Mouse (Mus musculus): ENCODE results near the gene Sash1. TPM values are rescaled to one million over a fixed set of nuclear protein-coding genes. Genes with fewer than 3 reads are reported as not detected.

Sash1 gene
- polyA plus RNA-seq, 1 experiment from 2014 or later, result 2.8 TPM

GRCm38 (mm10) chr10:8811261-8812039 is 74.4 kb downstream of the Sash1 start:
- Histone ChIP-seq H3K27me3 (replicated peaks; ENCODE audit: control insufficient read depth, insufficient read depth, low read length) (no peaks in the 10 kb centered on the region), H3K9ac (ENCODE audit: low read depth, low read length) (no peak overlapping the region), H3K9me3 (ENCODE audit: control insufficient read depth) (no peaks in the 10 kb centered on the region), H3K4me1 (replicated peaks; ENCODE audit: control insufficient read depth, insufficient read depth, low read length) (no peaks in the 10 kb centered on the region; the same call in 1 of the 2 replicates), H3K36me3 (ENCODE audit: control insufficient read depth, insufficient read depth) (peaks cover 5% of the 10 kb centered on the region; the same call in 1 of the 2 replicates), H3K4me2 (replicated peaks; ENCODE audit: low read depth) (no peak overlapping the region), H3K4me3 (ENCODE audit: low read depth, low read length) (no peak overlapping the region), H3K27ac (ENCODE audit: low read depth, low read length) (no peak overlapping the region)
- no peak for ATAC-seq
- no peak for TF ChIP-seq CTCF (IDR thresholded peaks at IDR 0.05; ENCODE audit: low read depth)
- WGBS, result 85% methylated on average over 4 of the region's 4 CpGs

GRCm38 (mm10) chr10:8810496-8810895 is 75.4 kb downstream of the Sash1 start:
- Histone ChIP-seq H3K4me1 (replicated peaks; ENCODE audit: control insufficient read depth, insufficient read depth, low read length) (peaks cover 2% of the 10 kb centered on the region; the same call in 1 of the 2 replicates), H3K27me3 (replicated peaks; ENCODE audit: control insufficient read depth, insufficient read depth, low read length) (no peaks in the 10 kb centered on the region), H3K4me3 (ENCODE audit: low read depth, low read length) (no peak overlapping the region), H3K4me2 (replicated peaks; ENCODE audit: low read depth) (no peak overlapping the region), H3K27ac (ENCODE audit: low read depth, low read length) (no peak overlapping the region), H3K9me3 (ENCODE audit: control insufficient read depth) (no peaks in the 10 kb centered on the region), H3K9ac (ENCODE audit: low read depth, low read length) (no peak overlapping the region), H3K36me3 (ENCODE audit: control insufficient read depth, insufficient read depth) (peaks cover 5% of the 10 kb centered on the region; the same call in 1 of the 2 replicates)
- ATAC-seq, result no peak
- 93% methylated on average over 7 of the region's 7 CpGs for WGBS
- no peak for TF ChIP-seq CTCF (IDR thresholded peaks at IDR 0.05; ENCODE audit: low read depth)

- peak overlapping the region; percentile 24; the same call in 1 of the 2 replicates for H3K27ac ChIP-seq (ENCODE audit: low read depth, low read length)
- 49% methylated on average over 10 of the region's 10 CpGs for WGBS
Observed at GRCm38 (mm10) chr10:8808383-8808782, 77.5 kb downstream of the Sash1 start.

GRCm38 (mm10) chr10:8807581-8807980 is 78.3 kb downstream of the Sash1 start:
- H3K36me3 ChIP-seq (ENCODE audit: control insufficient read depth, insufficient read depth), result no peaks in the 10 kb centered on the region

More at GRCm38 (mm10) chr10:8808383-8808782, 77.5 kb downstream of the Sash1 start:
- Histone ChIP-seq H3K27me3 (replicated peaks; ENCODE audit: control insufficient read depth, insufficient read depth, low read length) (no peaks in the 10 kb centered on the region), H3K36me3 (ENCODE audit: control insufficient read depth, insufficient read depth) (0 out of 2 replicates have a peak, but pooled peaks cover 5% of the 10 kb centered on the region), H3K4me2 (replicated peaks; ENCODE audit: low read depth) (no peak overlapping the region), H3K9me3 (ENCODE audit: control insufficient read depth) (no peaks in the 10 kb centered on the region), H3K4me1 (replicated peaks; ENCODE audit: control insufficient read depth, insufficient read depth, low read length) (peaks cover 5% of the 10 kb centered on the region; the same call in 1 of the 2 replicates), H3K4me3 (ENCODE audit: low read depth, low read length) (no peak overlapping the region), H3K9ac (ENCODE audit: low read depth, low read length) (no peak overlapping the region)
- ATAC-seq, result peak; percentile 58
- no peak for TF ChIP-seq CTCF (IDR thresholded peaks at IDR 0.05; ENCODE audit: low read depth)

GRCm38 (mm10) chr10:8805402-8805801 is 80.5 kb downstream of the Sash1 start:
- H3K4me3 ChIP-seq (ENCODE audit: low read depth, low read length), result no peak overlapping the region
- no peak for TF ChIP-seq CTCF (IDR thresholded peaks at IDR 0.05; ENCODE audit: low read depth)
- ATAC-seq, result no peak
- H3K36me3 ChIP-seq (ENCODE audit: control insufficient read depth, insufficient read depth), result no peaks in the 10 kb centered on the region; the same call in 1 of the 2 replicates
- peaks cover 5% of the 10 kb centered on the region; the same call in 1 of the 2 replicates for H3K4me1 ChIP-seq (replicated peaks; ENCODE audit: control insufficient read depth, insufficient read depth, low read length)
- no peak overlapping the region; the same call in 1 of the 2 replicates for H3K27ac ChIP-seq (ENCODE audit: low read depth, low read length)
- no peak overlapping the region for H3K9ac ChIP-seq (ENCODE audit: low read depth, low read length)
- H3K27me3 ChIP-seq (replicated peaks; ENCODE audit: control insufficient read depth, insufficient read depth, low read length), result no peaks in the 10 kb centered on the region
- H3K4me2 ChIP-seq (replicated peaks; ENCODE audit: low read depth), result no peak overlapping the region
- 64% methylated on average over 3 of the region's 3 CpGs for whole genome bisulfite sequencing
- no peaks in the 10 kb centered on the region for H3K9me3 ChIP-seq (ENCODE audit: control insufficient read depth)

More at GRCm38 (mm10) chr10:8807581-8807980, 78.3 kb downstream of the Sash1 start:
- H3K27ac ChIP-seq (ENCODE audit: low read depth, low read length), result no peak overlapping the region
- 93% methylated on average over 9 of the region's 9 CpGs for WGBS
- no peak for TF ChIP-seq CTCF (IDR thresholded peaks at IDR 0.05; ENCODE audit: low read depth)
- no peak overlapping the region for H3K4me2 ChIP-seq (replicated peaks; ENCODE audit: low read depth)
- H3K9ac ChIP-seq (ENCODE audit: low read depth, low read length), result no peak overlapping the region
- ATAC-seq, result no peak
- H3K4me1 ChIP-seq (replicated peaks; ENCODE audit: control insufficient read depth, insufficient read depth, low read length), result peaks cover 5% of the 10 kb centered on the region; the same call in 1 of the 2 replicates
- H3K9me3 ChIP-seq (ENCODE audit: control insufficient read depth), result no peaks in the 10 kb centered on the region
- H3K27me3 ChIP-seq (replicated peaks; ENCODE audit: control insufficient read depth, insufficient read depth, low read length), result no peaks in the 10 kb centered on the region
- no peak overlapping the region for H3K4me3 ChIP-seq (ENCODE audit: low read depth, low read length)

GRCm38 (mm10) chr10:8804292-8804691 is 81.6 kb downstream of the Sash1 start:
- ATAC-seq, result no peak
- Histone ChIP-seq H3K36me3 (ENCODE audit: control insufficient read depth, insufficient read depth) (no peaks in the 10 kb centered on the region; the same call in 1 of the 2 replicates), H3K4me2 (replicated peaks; ENCODE audit: low read depth) (no peak overlapping the region), H3K9me3 (ENCODE audit: control insufficient read depth) (no peaks in the 10 kb centered on the region), H3K27ac (ENCODE audit: low read depth, low read length) (no peak overlapping the region), H3K4me1 (replicated peaks; ENCODE audit: control insufficient read depth, insufficient read depth, low read length) (peaks cover 5% of the 10 kb centered on the region; the same call in 1 of the 2 replicates), H3K4me3 (ENCODE audit: low read depth, low read length) (no peak overlapping the region), H3K9ac (ENCODE audit: low read depth, low read length) (no peak overlapping the region), H3K27me3 (replicated peaks; ENCODE audit: control insufficient read depth, insufficient read depth, low read length) (no peaks in the 10 kb centered on the region)
- WGBS, result 52% methylated on average over 8 of the region's 8 CpGs
- TF ChIP-seq CTCF (IDR thresholded peaks at IDR 0.05; ENCODE audit: low read depth), result no peak

Data from intestine, postnatal 0 days (tissue).